ENCODE assay signal across 23 mouse cellular contexts in genomic region chr3:157880983-157881382, GRCm38 (mm10). TPM values are rescaled to one million over a fixed set of nuclear protein-coding genes. Genes with fewer than 3 reads are reported as not detected.
DNase-seq lines count a peak whose midpoint lies in the region; ATAC-seq and TF ChIP-seq lines count a peak whose summit lies in the region.
"Had no signal": no experiment of that assay in that cellular context is flagged by ENCODE, and none has a peak within 500 bp of the region (broad histone marks: within the 10 kb centered on the region; RNA-seq: fewer than 3 reads in every experiment).

No protein-coding gene starts in this region.

- no peak overlapping the region for H3K4me3 ChIP-seq in lung, embryonic 16.5 days (ENCODE audit: low read length)
- H3K4me3 ChIP-seq in lung, adult 2 months (replicated peaks; ENCODE audit: extremely low read depth, low read depth, low read length): no peak overlapping the region
- H3K4me3 ChIP-seq: embryonic facial prominence, embryonic 10.5 days; embryonic facial prominence, embryonic 12.5 days; forebrain, embryonic 13.5 days; forebrain, embryonic 15.5 days had no signal

- H3K36me3 ChIP-seq in lung, embryonic 16.5 days (ENCODE audit: control insufficient read depth, insufficient read depth, low read length): no peaks in the 10 kb centered on the region
- H3K36me3 ChIP-seq: embryonic facial prominence, embryonic 10.5 days; embryonic facial prominence, embryonic 12.5 days; forebrain, embryonic 15.5 days; G1E had no signal

- WGBS in lung, embryonic 16.5 days: 83% methylated on average over 3 of the region's 3 CpGs
- WGBS in lung, adult 2 months: 71% methylated on average over 3 of the region's 3 CpGs

- no peak for TF ChIP-seq CTCF in lung, adult 2 months (IDR thresholded peaks at IDR 0.05; ENCODE audit: insufficient read depth, low read length)

- no peak overlapping the region for H3K4me2 ChIP-seq in lung, embryonic 16.5 days (ENCODE audit: low read depth, low read length)
- H3K4me2 ChIP-seq: embryonic facial prominence, embryonic 12.5 days; forebrain, embryonic 13.5 days; forebrain, embryonic 15.5 days had no signal

- no peaks in the 10 kb centered on the region for H3K4me1 ChIP-seq in lung, embryonic 16.5 days (replicated peaks; ENCODE audit: control insufficient read depth, insufficient read depth, low read length)
- no peaks in the 10 kb centered on the region for H3K4me1 ChIP-seq in lung, adult 2 months (ENCODE audit: control insufficient read depth, insufficient read depth, low read length)
- H3K4me1 ChIP-seq: embryonic facial prominence, embryonic 10.5 days; embryonic facial prominence, embryonic 12.5 days; forebrain, embryonic 13.5 days; forebrain, embryonic 15.5 days had no signal

- no peaks in the 10 kb centered on the region for H3K9me3 ChIP-seq in lung, embryonic 16.5 days (ENCODE audit: control insufficient read depth, low read length)
- H3K9me3 ChIP-seq: embryonic facial prominence, embryonic 10.5 days; embryonic facial prominence, embryonic 12.5 days; forebrain, embryonic 13.5 days; forebrain, embryonic 15.5 days; G1E had no signal

- ATAC-seq in lung, embryonic 16.5 days (ENCODE audit: low read depth): 0 out of 2 replicates have a peak, but pooled peaks have one; percentile 2
- ATAC-seq: CD4-positive, CD25-positive, alpha-beta regulatory T cell, adult 4 months; forebrain, embryonic 13.5 days; forebrain, embryonic 15.5 days; forebrain, postnatal 0 days had no signal

- H3K27me3 ChIP-seq in lung, embryonic 16.5 days (ENCODE audit: control insufficient read depth, insufficient read depth, low read depth, low read length): no peaks in the 10 kb centered on the region
- H3K27me3 ChIP-seq: CH12.LX; embryonic facial prominence, embryonic 12.5 days; forebrain, embryonic 13.5 days; forebrain, embryonic 15.5 days had no signal

- DNase-seq in lung, adult 2 months: no peak
- peak; percentile 30 for DNase-seq in lung, postnatal 10 days
- DNase-seq in lung, postnatal 14 days: no peak
- peak; percentile 34 for DNase-seq in lung, postnatal 36 days
- no peak for DNase-seq in retina, postnatal 1 day
- DNase-seq: adrenal gland, adult 8-10 months; adrenal gland, postnatal 14 days; adrenal gland, postnatal 36 days; B cell, adult 2 months; cerebellum, adult 11-12 months; cerebellum, adult 2 months; cerebellum, adult 9-10 months; cerebellum, postnatal 10 days; cerebellum, postnatal 25 days; forebrain, postnatal 0 days had no signal

- H3K9ac ChIP-seq in lung, embryonic 16.5 days (ENCODE audit: low read length): no peak overlapping the region
- H3K9ac ChIP-seq: embryonic facial prominence, embryonic 12.5 days; forebrain, embryonic 13.5 days; forebrain, embryonic 15.5 days; forebrain, postnatal 0 days had no signal

- TF ChIP-seq POLR2A in lung, adult 2 months (IDR thresholded peaks at IDR 0.05; ENCODE audit: borderline replicate concordance, extremely low read depth, low read depth, low read length): no peak

- H3K27ac ChIP-seq in lung, embryonic 16.5 days (ENCODE audit: low read length): no peak overlapping the region
- H3K27ac ChIP-seq: embryonic facial prominence, embryonic 10.5 days; embryonic facial prominence, embryonic 12.5 days; forebrain, embryonic 13.5 days; forebrain, embryonic 15.5 days had no signal

RNA-seq across cellular contexts. Expression of gene Cth, which starts 43.9 kb away (rescaled TPM):
- polyA plus RNA-seq in lung, embryonic 16.5 days (2015; fragmentation: Nextera tagmentation; extraction: Ambion mirVana): 10.1 and 11.0 TPM in 2 replicates
- polyA plus RNA-seq in lung, adult 2 months (2012; rRNA removed): 3.4 and 4.4 TPM in 2 replicates
- polyA plus RNA-seq: CD4-positive, CD25-positive, alpha-beta regulatory T cell, adult 4 months; G1E had no signal

Comparison
In these comparisons a context has a peak if more than half of its experiments do, and no peak if none do; other contexts are left out.
1. DNase-seq: peak in lung, postnatal 10 days (single experiment) and lung, postnatal 36 days (single experiment); none in lung, adult 2 months (single experiment), lung, postnatal 14 days (single experiment) and retina, postnatal 1 day (single experiment).